Mouse (Mus musculus) frontal cortex, adult 2 months (tissue): ENCODE results near the gene Hoxb4. TPM values are rescaled to one million over a fixed set of nuclear protein-coding genes. Genes with fewer than 3 reads are reported as not detected.

Experiments
- DNase-seq, 2 experiments: peaks; one replicate each; pipeline ENCODE4 v3.0.0; 2022; ENCODE audit warnings: low spot score in 1 of 2; ENCODE audit errors: extremely low spot score in 1 of 2
- polyA plus RNA-seq: library from polyadenylated mRNA; depleted of rRNA; stranded (reverse); fragments of >200 nt; gene quantifications from 2 replicates; pipeline ENCODE4 v1.2.3, GENCODE M21; 2012

Hoxb4 gene
- polyA plus RNA-seq, 1 experiment: not detected

GRCm38 (mm10) chr11:96328605-96329004, 10.5 kb downstream of the Hoxb4 start:
- DNase-seq: no peak

GRCm38 (mm10) chr11:96332105-96332504, 14.0 kb downstream of the Hoxb4 start:
- DNase-seq: no peak

- no peak for DNase-seq
Measured at GRCm38 (mm10) chr11:96332618-96333032, 14.6 kb downstream of the Hoxb4 start.

- DNase-seq: no peak
Measured at GRCm38 (mm10) chr11:96333241-96334001, 15.4 kb downstream of the Hoxb4 start.

GRCm38 (mm10) chr11:96334002-96334364, 15.9 kb downstream of the Hoxb4 start:
- DNase-seq: no peak

- no peak for DNase-seq
Measured at GRCm38 (mm10) chr11:96334998-96335397, 16.9 kb downstream of the Hoxb4 start.

- no peak for DNase-seq
Measured at GRCm38 (mm10) chr11:96336597-96336996, 18.5 kb downstream of the Hoxb4 start.

GRCm38 (mm10) chr11:96337026-96337425, 19.0 kb downstream of the Hoxb4 start:
- DNase-seq: no peak

- DNase-seq: no peak
Measured at GRCm38 (mm10) chr11:96338957-96339855, 21.1 kb downstream of the Hoxb4 start.

GRCm38 (mm10) chr11:96340698-96341365, 22.8 kb downstream of the Hoxb4 start:
- no peak for DNase-seq

GRCm38 (mm10) chr11:96341701-96342575, 23.9 kb downstream of the Hoxb4 start:
- DNase-seq: no peak

GRCm38 (mm10) chr11:96342576-96342930, 24.5 kb downstream of the Hoxb4 start:
- DNase-seq: no peak

GRCm38 (mm10) chr11:96343206-96343745, 25.2 kb downstream of the Hoxb4 start:
- no peak for DNase-seq

GRCm38 (mm10) chr11:96344061-96344877, 26.2 kb downstream of the Hoxb4 start:
- DNase-seq: no peak

- no peak for DNase-seq
Measured at GRCm38 (mm10) chr11:96344878-96345159, 26.8 kb downstream of the Hoxb4 start.

- DNase-seq: no peak
Measured at GRCm38 (mm10) chr11:96345220-96345892, 27.3 kb downstream of the Hoxb4 start.

GRCm38 (mm10) chr11:96345893-96346806, 28.1 kb downstream of the Hoxb4 start:
- DNase-seq: no peak
